Mouse (Mus musculus) intestine, postnatal 0 days (tissue): ENCODE measurements at regions not wholly inside any gene's neighbourhood (a gene's known extent, or its start where the extent isn't known, plus 50 kb on each side); places are given as distances from the start of the nearest gene placed in this dataset.

ENCODE experiments used
- ATAC-seq: fragments of 200-750 bp; cut with Nextera tagmentation; 2 replicates; pipeline ENCODE4 v1.8.0; 2017; ENCODE audit warnings: mild to moderate bottlenecking, moderate TSS enrichment, moderate library complexity
- H3K27ac ChIP-seq: fragments of 300-500 bp; sonication (generic); 2 replicates; pipeline ENCODE4 v1.5.1; 2014; ENCODE audit warnings: mild to moderate bottlenecking, low read depth, low read length, moderate library complexity
- H3K27me3 ChIP-seq: fragments of 300-500 bp; sonication (generic); replicated peaks from 2 replicates; pipeline ENCODE4 v1.6.1; 2014; ENCODE audit warnings: low read length, mixed read lengths; ENCODE audit not compliant: control insufficient read depth, insufficient read depth
- H3K36me3 ChIP-seq: fragments of 300-500 bp; sonication (generic); 2 replicates; pipeline ENCODE4 v1.6.1; 2014; ENCODE audit warnings: mild to moderate bottlenecking, moderate library complexity; ENCODE audit not compliant: control insufficient read depth, insufficient read depth
- H3K4me1 ChIP-seq: fragments of 300-500 bp; sonication (generic); replicated peaks from 2 replicates; pipeline ENCODE4 v1.6.1; 2014; ENCODE audit warnings: antibody characterized with exemption, low read length, mixed read lengths; ENCODE audit not compliant: control insufficient read depth, insufficient read depth
- H3K4me2 ChIP-seq: fragments of 300-500 bp; sonication (generic); replicated peaks from 2 replicates; pipeline ENCODE4 v1.6.1; 2014; ENCODE audit warnings: low read depth, mild to moderate bottlenecking, moderate library complexity
- H3K4me3 ChIP-seq: fragments of 300-500 bp; sonication (generic); 2 replicates; pipeline ENCODE4 v1.5.1; 2014; ENCODE audit warnings: low read depth, low read length
- H3K9ac ChIP-seq: fragments of 300-500 bp; sonication (generic); 2 replicates; pipeline ENCODE4 v1.6.1; 2014; ENCODE audit warnings: mild to moderate bottlenecking, low read depth, low read length
- H3K9me3 ChIP-seq: fragments of 300-500 bp; sonication (generic); 2 replicates; pipeline ENCODE4 v1.6.1; 2016; ENCODE audit warnings: mixed run types; ENCODE audit not compliant: control insufficient read depth
- CTCF ChIP-seq: sonication (generic); IDR thresholded peaks from 2 replicates; pipeline ENCODE4 v1.5.1; 2016; ENCODE audit warnings: low read depth, mild to moderate bottlenecking, control low read depth, antibody characterized with exemption, moderate library complexity
- WGBS: fragments of 180-500 bp; shearing (Covaris S2); extraction: QIAGEN DNeasy Blood & Tissue Kit; methylation state at CpG from one replicate; pipeline ENCODE4 v1.1.7; 2014; 5-methylcytosine and 5-hydroxymethylcytosine counted together

DNA sequence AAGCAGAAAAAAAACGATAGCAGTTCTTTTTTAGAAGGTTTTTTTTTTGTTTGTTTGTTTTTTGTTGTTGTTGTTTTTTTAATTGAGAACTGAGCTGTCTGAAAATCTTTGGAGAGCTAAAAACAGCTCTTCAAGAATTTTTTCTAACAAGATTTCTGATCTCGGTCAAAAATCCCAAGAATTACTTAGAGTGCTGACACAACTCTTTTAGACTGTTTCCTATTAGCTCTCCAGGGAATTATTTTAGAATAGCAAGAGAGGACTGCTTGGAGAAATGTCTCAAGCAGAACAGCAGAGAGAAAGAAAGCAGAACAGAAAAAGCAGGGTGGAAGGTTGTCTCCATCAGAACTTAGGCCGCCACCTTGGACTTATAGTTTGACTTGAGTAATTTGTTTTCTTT lies 218.1 kb upstream of the Zfp770 start:
- Histone ChIP-seq H3K4me2 (no peak overlapping the region), H3K9me3 (no peaks in the 10 kb centered on the region), H3K27me3 (no peaks in the 10 kb centered on the region), H3K27ac (no peak overlapping the region), H3K36me3 (no peaks in the 10 kb centered on the region), H3K9ac (no peak overlapping the region), H3K4me3 (no peak overlapping the region), H3K4me1 (no peaks in the 10 kb centered on the region)
- ATAC-seq: no peak
- TF ChIP-seq CTCF: no peak
- 59% methylated on average over 3 of the region's 3 CpGs for WGBS

- WGBS: 79% methylated on average over 3 of the region's 3 CpGs
- no peak for ATAC-seq
- Histone ChIP-seq H3K27ac (no peak overlapping the region), H3K4me3 (no peak overlapping the region), H3K4me1 (no peaks in the 10 kb centered on the region), H3K36me3 (no peaks in the 10 kb centered on the region), H3K4me2 (no peak overlapping the region), H3K9ac (no peak overlapping the region), H3K9me3 (no peaks in the 10 kb centered on the region), H3K27me3 (no peaks in the 10 kb centered on the region)
- TF ChIP-seq CTCF: no peak
Observed at GRCm38 (mm10) chr2:114413013-114413412, 211.7 kb upstream of the Zfp770 start.

- 54% methylated on average over 17 of the region's 17 CpGs for WGBS
- Histone ChIP-seq H3K4me3 (no peak overlapping the region), H3K4me1 (no peaks in the 10 kb centered on the region), H3K36me3 (no peaks in the 10 kb centered on the region), H3K9ac (no peak overlapping the region), H3K27me3 (no peaks in the 10 kb centered on the region), H3K9me3 (no peaks in the 10 kb centered on the region), H3K4me2 (no peak overlapping the region), H3K27ac (no peak overlapping the region)
- TF ChIP-seq CTCF: no peak
- no peak for ATAC-seq
Observed at GRCm38 (mm10) chr2:114411940-114412715, 210.9 kb upstream of the Zfp770 start.

- H3K36me3 ChIP-seq: no peaks in the 10 kb centered on the region
- ATAC-seq: no peak
- H3K27ac ChIP-seq: no peak overlapping the region
- no peak overlapping the region for H3K4me3 ChIP-seq
- TF ChIP-seq CTCF: no peak
- no peaks in the 10 kb centered on the region for H3K4me1 ChIP-seq
- WGBS: 85% methylated on average over 3 of the region's 3 CpGs
- no peaks in the 10 kb centered on the region for H3K9me3 ChIP-seq
- H3K27me3 ChIP-seq: no peaks in the 10 kb centered on the region
- H3K9ac ChIP-seq: no peak overlapping the region
- H3K4me2 ChIP-seq: no peak overlapping the region
Observed at GRCm38 (mm10) chr2:114410717-114411116, 209.4 kb upstream of the Zfp770 start.

DNA sequence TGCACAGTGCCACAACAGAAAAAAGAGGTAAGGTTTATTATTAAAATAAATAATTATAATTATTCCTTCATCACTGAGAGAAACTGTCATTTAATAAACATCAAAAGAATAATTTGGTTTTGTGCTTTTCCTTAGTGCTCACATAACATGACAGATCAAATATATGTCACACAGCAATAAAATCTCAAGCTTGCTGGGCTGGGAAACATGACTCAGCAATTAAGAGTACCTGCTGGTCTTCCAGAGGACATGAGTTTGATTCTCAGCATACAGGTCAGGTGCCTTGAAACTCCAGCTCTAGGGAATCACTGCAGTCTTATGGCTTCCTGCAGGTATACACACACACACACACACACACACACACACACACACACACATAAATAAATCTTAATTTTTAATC lies 208.3 kb upstream of the Zfp770 start:
- no peak for TF ChIP-seq CTCF
- Histone ChIP-seq H3K4me1 (no peaks in the 10 kb centered on the region), H3K4me3 (no peak overlapping the region), H3K9ac (no peak overlapping the region), H3K9me3 (no peaks in the 10 kb centered on the region), H3K36me3 (no peaks in the 10 kb centered on the region), H3K27me3 (no peaks in the 10 kb centered on the region), H3K27ac (no peak overlapping the region), H3K4me2 (no peak overlapping the region)
- ATAC-seq: no peak

DNA sequence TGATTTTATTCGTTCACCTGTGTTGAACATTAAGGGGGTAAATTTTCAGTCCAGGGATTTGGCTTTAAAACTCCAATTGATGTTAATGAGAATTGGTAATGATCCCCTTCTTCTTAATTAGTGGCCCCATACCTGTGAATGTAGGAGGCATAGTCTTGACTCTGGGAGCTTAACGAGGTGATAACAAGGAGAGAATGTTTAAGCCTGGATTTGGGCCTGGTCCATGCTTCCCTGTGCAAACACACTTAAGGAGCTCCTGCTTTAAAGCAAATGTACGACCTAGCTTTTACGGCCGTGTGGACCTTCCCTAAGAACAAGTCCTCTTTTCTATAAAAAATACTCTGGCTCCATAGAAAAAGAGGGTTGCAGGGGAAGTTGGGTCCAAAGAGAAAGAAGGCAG lies 206.1 kb upstream of the Zfp770 start:
- Histone ChIP-seq H3K27me3 (no peaks in the 10 kb centered on the region), H3K4me1 (no peaks in the 10 kb centered on the region), H3K27ac (no peak overlapping the region), H3K4me3 (no peak overlapping the region), H3K36me3 (no peaks in the 10 kb centered on the region), H3K4me2 (no peak overlapping the region), H3K9ac (no peak overlapping the region), H3K9me3 (no peaks in the 10 kb centered on the region)
- no peak for TF ChIP-seq CTCF
- 33% methylated on average over 5 of the region's 5 CpGs for WGBS
- no peak for ATAC-seq
